Mouse (Mus musculus): ENCODE measurements around the gene Btnl6. TPM values are rescaled to one million over a fixed set of nuclear protein-coding genes. Genes with fewer than 3 reads are reported as not detected.

The Btnl6 gene
- 1 to 10 TPM in 1 of 2 experiments, not detected in 1; 1.0 TPM for polyA plus RNA-seq (2017; shearing (Covaris generic))

GRCm38 (mm10) chr17:34517252-34517651 is at the start of gene Btnl6:
Btnl6 (minus strand) TSS chr17:34517352.

GRCm38 (mm10) chr17:34564003-34564421 is 46.9 kb upstream of the Btnl6 start, which contains the start of gene Notch4:
Notch4 (plus strand) TSS chr17:34564268.

DNA sequence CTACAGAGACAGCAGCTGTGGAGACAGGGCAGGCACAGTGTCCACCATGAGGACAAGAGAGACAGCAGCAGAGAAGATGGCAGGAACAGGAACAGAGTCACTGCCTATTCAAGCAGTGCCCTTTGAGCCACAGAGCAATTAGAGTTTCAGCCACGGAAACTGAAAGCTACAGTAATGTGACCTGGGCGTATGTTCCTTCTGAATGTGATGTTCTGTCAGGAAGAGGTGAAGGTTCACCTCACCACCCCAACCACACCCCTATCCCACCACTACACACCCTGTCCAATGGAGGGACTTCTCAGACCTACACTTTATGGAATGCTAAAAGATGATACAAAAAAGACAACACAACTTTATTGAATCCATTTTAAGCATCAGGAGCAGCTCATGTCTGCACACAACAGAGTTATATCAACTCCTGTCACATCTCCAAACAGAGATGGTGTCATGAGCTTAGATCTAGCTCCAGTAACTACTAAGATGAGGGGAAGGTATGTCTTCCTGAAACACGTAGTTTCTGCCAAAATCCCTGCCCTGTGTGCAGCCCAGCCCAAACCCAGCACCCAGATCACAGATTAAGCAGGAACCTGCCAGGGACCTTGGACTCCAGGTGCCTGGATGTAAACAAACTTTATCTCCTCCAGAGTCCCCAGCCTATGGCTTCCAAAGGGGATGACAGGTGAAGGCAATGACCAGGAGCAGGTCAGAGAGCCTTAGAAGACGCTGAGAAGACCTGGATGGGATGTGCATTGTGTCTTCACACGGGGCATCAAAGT is 39.7 kb downstream of the Btnl6 start, which contains the start of gene Btnl4:
Btnl4 (minus strand) TSS at position 81 of the 776 bp plus-strand sequence.

Other genes with a start within 250 kb of the Btnl6 start
- gene H2-Aa, start 229.5 kb downstream of the Btnl6 start, polyA plus RNA-seq (2017; shearing (Covaris generic)): 10 to 100 TPM; 26.9 to 81.9 TPM
- 10 to 100 TPM; 30.6 to 66.6 TPM for gene H2-Eb1, start 211.5 kb downstream of the Btnl6 start, polyA plus RNA-seq (2017; shearing (Covaris generic))
- not detected for gene H2-Eb2, start 191.7 kb downstream of the Btnl6 start, polyA plus RNA-seq (2017; shearing (Covaris generic))
- gene Btnl2, start 162.5 kb downstream of the Btnl6 start, polyA plus RNA-seq (2017; shearing (Covaris generic)): under 1 TPM in 1 of 2 experiments, not detected in 1; 0.32 TPM
- not detected for gene Btnl1, start 140.2 kb downstream of the Btnl6 start, polyA plus RNA-seq (2017; shearing (Covaris generic))
- under 1 TPM in 1 of 2 experiments, not detected in 1; 0.29 TPM for gene BC051142, start 118.5 kb downstream of the Btnl6 start, polyA plus RNA-seq (2017; shearing (Covaris generic))
- gene Btnl4, start 40.0 kb downstream of the Btnl6 start, polyA plus RNA-seq (2017; shearing (Covaris generic)): under 1 TPM; 0.52 to 0.63 TPM
- gene Notch4, start 46.9 kb upstream of the Btnl6 start, polyA plus RNA-seq (2017; shearing (Covaris generic)): 1 to 10 TPM in 1 of 2 experiments, under 1 TPM in 1; 0.19 to 1.1 TPM
- 100 to 1,000 TPM; 254 to 344 TPM for gene Gpsm3, start 72.5 kb upstream of the Btnl6 start, polyA plus RNA-seq (2017; shearing (Covaris generic))
- gene Pbx2, start 73.9 kb upstream of the Btnl6 start, polyA plus RNA-seq (2017; shearing (Covaris generic)): 10 to 100 TPM; 16.3 to 23.4 TPM
- 1 to 10 TPM; 1.6 to 2.9 TPM for gene Ager, start 80.5 kb upstream of the Btnl6 start, polyA plus RNA-seq (2017; shearing (Covaris generic))
- 10 to 100 TPM; 80.3 to 84.2 TPM for gene Rnf5, start 86.3 kb upstream of the Btnl6 start, polyA plus RNA-seq (2017; shearing (Covaris generic))
- gene Agpat1, start 86.9 kb upstream of the Btnl6 start, polyA plus RNA-seq (2017; shearing (Covaris generic)): 10 to 100 TPM; 17.4 to 28.1 TPM
- 1 to 10 TPM in 1 of 2 experiments, under 1 TPM in 1; 0.29 to 2.0 TPM for gene Egfl8, start 98.6 kb upstream of the Btnl6 start, polyA plus RNA-seq (2017; shearing (Covaris generic))
- gene Ppt2, start 111.2 kb upstream of the Btnl6 start, polyA plus RNA-seq (2017; shearing (Covaris generic)): 10 to 100 TPM; 16.0 to 19.4 TPM
- 1 to 10 TPM; 1.4 to 1.6 TPM for gene Prrt1, start 112.2 kb upstream of the Btnl6 start, polyA plus RNA-seq (2017; shearing (Covaris generic))
- 1 to 10 TPM; 3.3 to 6.0 TPM for gene Fkbpl, start 127.4 kb upstream of the Btnl6 start, polyA plus RNA-seq (2017; shearing (Covaris generic))
- gene Atf6b, start 129.8 kb upstream of the Btnl6 start, polyA plus RNA-seq (2017; shearing (Covaris generic)): 10 to 100 TPM; 46.6 to 60.7 TPM
- under 1 TPM in 1 of 2 experiments, not detected in 1; 0.07 TPM for gene Tnxb, start 153.2 kb upstream of the Btnl6 start, polyA plus RNA-seq (2017; shearing (Covaris generic))
- gene C4b, start 226.5 kb upstream of the Btnl6 start, polyA plus RNA-seq (2017; shearing (Covaris generic)): 1 to 10 TPM in 1 of 2 experiments, not detected in 1; 3.0 TPM